Mouse (Mus musculus): ENCODE measurements around the gene Kndc1. TPM values are rescaled to one million over a fixed set of nuclear protein-coding genes. Genes with fewer than 3 reads are reported as not detected.
A peak's percentile ranks its signal among the peaks of the same experiment; 100 is the strongest.

The Kndc1 gene
- polyA plus RNA-seq, 1 experiment from 2014 or later, result 0.11 TPM

DNA sequence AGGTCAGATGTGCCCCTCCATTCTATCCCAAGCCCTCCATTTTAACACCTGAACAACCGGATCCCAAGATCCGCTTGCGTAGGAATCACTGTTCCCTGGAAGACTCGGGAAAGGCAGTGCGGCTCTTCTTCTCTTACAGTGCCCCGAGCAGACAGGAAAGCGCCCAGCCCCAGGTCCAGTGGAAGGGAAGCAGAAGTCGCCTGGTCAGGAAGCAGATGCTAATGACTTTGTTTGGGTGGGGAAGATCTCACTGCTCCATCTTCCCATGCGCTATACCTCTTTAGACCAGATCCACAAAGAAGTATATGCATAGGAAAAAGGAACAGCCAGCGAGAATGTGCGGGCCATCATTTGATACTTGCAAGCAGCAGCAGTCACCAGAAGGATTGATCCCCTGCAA lies 62.9 kb downstream of the Kndc1 start:
- Histone ChIP-seq H3K9ac (no peak overlapping the region), H3K27me3 (peaks cover 47% of the 10 kb centered on the region), H3K4me1 (0 out of 2 replicates have a peak, but pooled peaks cover 3% of the 10 kb centered on the region), H3K27ac (no peak overlapping the region), H3K9me3 (no peaks in the 10 kb centered on the region), H3K4me2 (replicated peaks) (no peak overlapping the region), H3K4me3 (no peak overlapping the region), H3K36me3 (no peaks in the 10 kb centered on the region)
- 49% methylated on average over 11 of the region's 11 CpGs for WGBS
- ATAC-seq (ENCODE audit: low FRiP score, low read depth), result no peak

DNA sequence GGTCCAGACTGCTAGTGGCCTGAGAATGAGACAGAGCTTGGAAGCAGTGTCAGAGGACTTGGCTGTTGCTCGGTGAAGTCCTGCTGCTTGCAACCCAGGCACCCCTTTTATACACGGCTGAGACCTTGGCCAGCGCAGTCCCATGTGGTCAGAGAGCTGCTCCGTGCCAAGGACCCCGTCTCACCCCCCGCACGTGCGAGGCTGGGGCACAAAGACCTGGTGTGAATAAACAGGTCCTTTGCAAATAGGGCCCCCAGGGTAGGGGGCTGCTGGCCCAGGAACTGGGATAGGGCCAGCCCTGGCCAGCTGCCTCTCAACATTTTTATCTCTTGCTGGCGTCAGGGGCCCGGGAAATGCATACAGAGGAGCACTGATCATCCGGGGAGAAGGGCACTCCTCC lies 63.5 kb downstream of the Kndc1 start:
- no peak for ATAC-seq (ENCODE audit: low FRiP score, low read depth)
- H3K27me3 ChIP-seq, result peaks cover 46% of the 10 kb centered on the region

DNA sequence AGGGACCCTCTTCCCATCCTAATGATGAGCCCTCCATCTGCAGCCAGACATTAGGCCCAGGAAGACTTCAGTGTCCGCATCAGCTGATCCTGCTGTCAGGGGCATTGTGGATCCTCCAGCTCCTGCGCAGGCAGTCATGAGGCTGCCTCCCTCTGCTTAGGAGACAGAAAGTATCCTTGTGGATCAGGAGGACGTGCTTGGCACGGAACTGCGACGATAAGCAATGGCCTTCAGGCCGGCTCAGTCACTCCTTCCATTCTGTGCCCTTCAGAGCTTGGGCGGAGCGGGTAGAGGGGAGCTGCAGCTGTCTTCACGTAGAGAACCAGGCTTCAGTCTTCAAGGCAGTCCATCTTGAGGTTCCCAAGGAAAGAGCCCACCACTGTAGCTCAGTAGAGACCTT lies 66.6 kb downstream of the Kndc1 start:
- H3K27me3 ChIP-seq, result peaks cover 36% of the 10 kb centered on the region
- WGBS, result 88% methylated on average over 10 of the region's 10 CpGs
- no peak overlapping the region for H3K27ac ChIP-seq
- no peak overlapping the region for H3K4me3 ChIP-seq
- H3K4me1 ChIP-seq, result 0 out of 2 replicates have a peak, but pooled peaks cover 3% of the 10 kb centered on the region
- ATAC-seq (ENCODE audit: low FRiP score, low read depth), result no peak
- no peak overlapping the region for H3K9ac ChIP-seq
- H3K36me3 ChIP-seq, result no peaks in the 10 kb centered on the region
- no peaks in the 10 kb centered on the region for H3K9me3 ChIP-seq
- no peak overlapping the region for H3K4me2 ChIP-seq (replicated peaks)

More for the DNA sequence above, 63.5 kb downstream of the Kndc1 start:
- H3K9me3 ChIP-seq, result no peaks in the 10 kb centered on the region
- WGBS, result 34% methylated on average over 11 of the region's 11 CpGs
- H3K36me3 ChIP-seq, result no peaks in the 10 kb centered on the region
- no peak overlapping the region for H3K9ac ChIP-seq
- no peak overlapping the region for H3K27ac ChIP-seq
- 0 out of 2 replicates have a peak, but pooled peaks cover 3% of the 10 kb centered on the region for H3K4me1 ChIP-seq
- H3K4me3 ChIP-seq, result no peak overlapping the region
- H3K4me2 ChIP-seq (replicated peaks), result no peak overlapping the region

DNA sequence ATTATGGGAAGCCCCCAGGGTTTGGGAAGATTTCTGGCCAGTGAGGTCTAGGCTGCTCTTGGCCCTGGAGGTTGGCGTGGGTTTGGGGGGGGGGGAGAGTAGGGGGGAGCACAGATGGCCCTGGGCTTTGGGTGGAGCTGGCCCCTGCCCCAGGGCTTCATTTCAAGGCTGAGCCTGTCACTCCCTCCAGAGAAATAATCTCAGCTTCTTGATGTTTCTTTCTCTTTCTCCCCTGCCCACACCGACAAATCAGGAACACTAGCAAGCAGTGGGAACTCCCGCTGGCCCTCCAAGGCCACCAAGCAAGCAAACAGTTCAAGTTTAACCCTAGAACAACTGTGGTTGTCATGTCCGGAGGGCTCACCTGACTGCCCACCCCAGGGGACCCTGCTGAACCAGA lies 69.3 kb downstream of the Kndc1 start:
- Histone ChIP-seq H3K27ac (no peak overlapping the region), H3K4me3 (no peak overlapping the region), H3K4me2 (replicated peaks) (no peak overlapping the region), H3K36me3 (no peaks in the 10 kb centered on the region), H3K9ac (no peak overlapping the region), H3K9me3 (no peaks in the 10 kb centered on the region), H3K27me3 (peaks cover 10% of the 10 kb centered on the region; the same call in 1 of the 2 replicates), H3K4me1 (0 out of 2 replicates have a peak, but pooled peaks cover 3% of the 10 kb centered on the region)
- 52% methylated on average over 4 of the region's 4 CpGs for WGBS
- no peak for ATAC-seq (ENCODE audit: low FRiP score, low read depth)

DNA sequence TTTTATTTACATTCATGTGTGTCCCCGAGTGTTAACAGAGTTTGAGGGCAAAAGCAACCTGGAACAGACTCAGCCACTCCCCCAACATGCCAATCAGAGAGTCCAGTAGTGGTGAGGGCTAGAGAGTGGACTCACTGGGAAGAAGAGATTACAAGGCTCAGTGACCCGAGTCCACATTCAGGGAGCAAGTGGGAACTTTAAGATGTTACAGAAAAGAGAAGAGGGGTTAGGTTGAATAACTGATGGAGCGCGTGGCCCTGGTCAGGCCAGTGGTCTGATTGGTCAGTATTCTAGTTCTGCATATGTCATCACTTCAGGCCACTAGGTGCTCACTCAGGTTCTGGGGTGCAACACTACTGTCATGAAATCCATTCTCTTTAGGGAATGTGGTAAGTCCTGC lies 72.7 kb downstream of the Kndc1 start:
- WGBS, result 26% methylated on average over 4 of the region's 4 CpGs
- Histone ChIP-seq H3K27me3 (no peaks in the 10 kb centered on the region), H3K4me2 (replicated peaks) (no peak overlapping the region), H3K36me3 (no peaks in the 10 kb centered on the region), H3K4me3 (no peak overlapping the region), H3K9me3 (no peaks in the 10 kb centered on the region), H3K4me1 (no peaks in the 10 kb centered on the region), H3K9ac (no peak overlapping the region), H3K27ac (no peak overlapping the region)
- no peak for ATAC-seq (ENCODE audit: low FRiP score, low read depth)

DNA sequence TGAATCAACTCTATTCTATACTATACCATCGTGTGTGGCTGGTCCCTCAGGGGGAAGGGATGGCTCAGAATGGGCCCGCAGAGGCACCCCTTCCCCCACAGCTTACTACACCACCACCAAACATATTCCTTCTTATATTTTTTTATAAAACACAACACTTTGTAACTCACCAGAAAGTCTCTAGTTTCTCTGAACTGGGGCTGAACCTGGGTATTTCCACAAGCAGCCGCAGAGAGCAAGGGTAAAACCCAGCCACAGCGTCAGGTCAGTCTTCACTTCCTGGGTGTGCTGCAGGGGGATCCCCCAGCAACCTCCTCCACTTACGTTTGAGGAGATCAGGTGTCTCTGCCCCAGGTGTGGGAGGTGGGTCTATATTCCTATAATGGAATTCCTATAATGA lies 73.9 kb downstream of the Kndc1 start:
- Histone ChIP-seq H3K9ac (no peak overlapping the region), H3K9me3 (no peaks in the 10 kb centered on the region), H3K4me2 (replicated peaks) (no peak overlapping the region), H3K4me3 (no peak overlapping the region), H3K4me1 (no peaks in the 10 kb centered on the region), H3K27ac (no peak overlapping the region), H3K27me3 (no peaks in the 10 kb centered on the region), H3K36me3 (no peaks in the 10 kb centered on the region)
- ATAC-seq (ENCODE audit: low FRiP score, low read depth), result no peak
- 62% methylated on average over 5 of the region's 5 CpGs for WGBS

DNA sequence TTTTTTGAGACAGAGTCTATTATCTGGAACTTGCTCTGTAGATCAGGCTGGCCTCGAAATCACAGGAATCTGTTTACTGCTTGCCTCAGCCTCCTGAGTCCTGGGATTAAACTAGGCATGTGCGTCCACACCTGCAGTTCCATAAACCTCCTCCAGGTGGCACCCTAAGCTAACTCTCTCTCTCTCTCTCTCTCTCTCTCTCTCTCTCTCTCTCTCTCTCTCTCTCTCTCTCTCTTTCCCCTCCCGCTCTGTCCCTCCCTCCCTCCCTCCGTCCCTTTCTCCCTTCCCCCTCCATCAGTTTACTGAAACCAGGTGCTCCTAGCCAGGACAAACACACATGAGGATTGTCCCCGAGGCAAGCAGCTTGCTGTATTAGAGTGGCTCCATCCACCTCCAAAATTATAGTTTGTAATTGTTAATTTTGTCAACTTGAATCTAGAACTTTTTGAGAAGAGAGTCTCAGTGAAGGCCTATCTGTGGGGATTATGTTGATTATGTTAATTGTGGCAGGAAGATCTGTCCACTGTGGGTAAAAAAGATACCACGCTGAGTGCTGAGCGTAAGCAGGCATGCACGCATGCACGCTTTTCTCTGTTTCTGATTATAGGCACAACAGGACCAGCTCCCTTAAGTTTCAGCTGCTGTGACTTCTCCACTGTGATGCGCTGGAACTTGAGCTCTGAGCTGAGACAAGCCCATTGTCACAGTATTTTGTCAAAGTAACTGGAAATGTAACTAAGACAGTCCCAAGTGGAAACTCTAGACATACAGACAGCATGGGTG lies 75.0 kb downstream of the Kndc1 start:
- Histone ChIP-seq H3K27ac (no peak overlapping the region), H3K4me3 (no peak overlapping the region), H3K9me3 (no peaks in the 10 kb centered on the region), H3K27me3 (no peaks in the 10 kb centered on the region), H3K9ac (no peak overlapping the region), H3K4me2 (replicated peaks) (no peak overlapping the region), H3K36me3 (no peaks in the 10 kb centered on the region), H3K4me1 (no peaks in the 10 kb centered on the region)
- WGBS, result 25% methylated on average over 10 of the region's 10 CpGs
- ATAC-seq (ENCODE audit: low FRiP score, low read depth), result no peak

DNA sequence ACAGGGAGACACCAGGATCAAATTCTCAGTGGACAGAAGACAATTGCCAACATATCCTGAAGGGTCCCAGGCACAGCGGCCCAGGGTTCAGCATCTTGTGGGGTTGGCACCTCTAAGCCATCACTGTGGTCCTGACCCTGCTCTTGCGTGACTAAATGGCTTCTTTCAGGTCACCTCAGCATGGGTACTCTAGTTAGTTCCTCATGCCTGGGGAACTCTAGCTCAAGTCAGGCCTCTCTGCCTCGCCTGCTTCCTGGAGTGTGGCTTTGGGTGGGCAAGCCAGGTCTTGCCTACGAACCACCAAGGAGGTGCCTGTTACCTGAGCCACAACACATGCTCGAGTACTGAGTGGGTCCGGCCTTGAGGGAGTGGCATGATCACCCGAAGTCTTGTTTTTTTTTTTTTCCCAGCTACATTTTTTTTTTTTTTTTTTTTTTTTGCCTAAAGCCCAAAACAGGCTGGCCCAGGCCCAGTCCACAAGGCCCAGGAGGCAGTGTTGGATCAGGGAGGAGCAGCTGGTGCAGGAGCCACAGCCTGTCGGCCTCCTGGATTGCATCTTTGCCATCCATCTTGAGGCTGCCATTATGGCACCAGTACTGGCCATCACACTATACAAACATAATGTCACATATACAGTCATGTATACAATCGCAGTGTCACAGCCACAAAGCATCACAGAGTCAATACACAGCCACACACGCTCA lies 75.9 kb downstream of the Kndc1 start:
- 79% methylated on average over 10 of the region's 10 CpGs for WGBS
- Histone ChIP-seq H3K4me2 (replicated peaks) (no peak overlapping the region), H3K4me3 (no peak overlapping the region), H3K4me1 (no peaks in the 10 kb centered on the region), H3K9me3 (no peaks in the 10 kb centered on the region), H3K27me3 (no peaks in the 10 kb centered on the region), H3K27ac (no peak overlapping the region), H3K36me3 (no peaks in the 10 kb centered on the region), H3K9ac (no peak overlapping the region)
- ATAC-seq (ENCODE audit: low FRiP score, low read depth), result no peak

DNA sequence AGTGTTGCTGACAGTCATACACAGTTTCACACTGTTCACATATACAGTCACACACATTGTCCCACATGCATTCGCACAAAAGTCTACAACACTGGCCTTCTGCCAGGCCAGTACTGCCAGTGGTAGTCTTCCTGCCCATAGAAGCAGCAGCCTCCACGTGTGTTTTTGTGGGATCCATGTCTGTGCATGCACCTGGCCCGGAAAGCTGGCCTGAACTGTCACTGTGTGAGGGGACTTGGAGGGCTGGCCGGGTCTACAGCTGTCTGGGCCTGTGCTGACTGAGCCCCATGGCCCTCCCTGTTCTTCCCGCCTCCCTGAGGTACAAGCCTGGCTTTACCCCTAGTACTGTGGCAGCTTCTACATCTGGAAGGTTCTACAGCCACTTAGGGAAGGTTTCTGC lies 76.5 kb downstream of the Kndc1 start:
- ATAC-seq (ENCODE audit: low FRiP score, low read depth), result 0 out of 2 replicates have a peak, but pooled peaks have one; percentile 24
- Histone ChIP-seq H3K4me3 (no peak overlapping the region), H3K9me3 (no peaks in the 10 kb centered on the region), H3K27me3 (no peaks in the 10 kb centered on the region), H3K36me3 (no peaks in the 10 kb centered on the region), H3K27ac (no peak overlapping the region), H3K9ac (no peak overlapping the region), H3K4me1 (no peaks in the 10 kb centered on the region), H3K4me2 (replicated peaks) (no peak overlapping the region)
- WGBS, result 79% methylated on average over 5 of the region's 5 CpGs

DNA sequence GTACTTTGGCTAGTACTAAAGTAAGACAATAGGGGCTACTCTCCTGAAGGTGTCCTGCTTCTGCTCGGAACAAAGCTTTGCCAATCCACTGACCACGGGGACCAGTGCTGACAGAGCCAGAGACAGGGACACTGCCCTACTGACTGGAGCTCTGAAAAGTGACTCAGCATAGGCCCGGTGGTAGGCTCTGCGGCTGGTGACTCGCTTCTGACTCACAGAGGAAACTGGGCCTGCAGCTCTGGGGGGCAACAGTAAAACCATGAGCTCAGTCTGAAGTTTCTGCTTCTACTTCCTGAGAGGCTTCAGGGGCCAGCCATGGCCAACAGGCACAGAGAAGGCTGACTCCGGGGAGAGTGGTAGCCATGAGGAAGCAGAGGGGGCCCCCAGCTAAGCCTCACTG lies 76.9 kb downstream of the Kndc1 start:
- ATAC-seq (ENCODE audit: low FRiP score, low read depth), result 0 out of 2 replicates have a peak, but pooled peaks have one; percentile 2
- WGBS, result 65% methylated on average over 6 of the region's 6 CpGs
- no peaks in the 10 kb centered on the region for H3K4me1 ChIP-seq
- H3K36me3 ChIP-seq, result no peaks in the 10 kb centered on the region
- no peaks in the 10 kb centered on the region for H3K27me3 ChIP-seq
- H3K4me2 ChIP-seq (replicated peaks), result no peak overlapping the region
- H3K9me3 ChIP-seq, result no peaks in the 10 kb centered on the region
- no peak overlapping the region for H3K9ac ChIP-seq
- H3K27ac ChIP-seq, result no peak overlapping the region
- H3K4me3 ChIP-seq, result no peak overlapping the region

DNA sequence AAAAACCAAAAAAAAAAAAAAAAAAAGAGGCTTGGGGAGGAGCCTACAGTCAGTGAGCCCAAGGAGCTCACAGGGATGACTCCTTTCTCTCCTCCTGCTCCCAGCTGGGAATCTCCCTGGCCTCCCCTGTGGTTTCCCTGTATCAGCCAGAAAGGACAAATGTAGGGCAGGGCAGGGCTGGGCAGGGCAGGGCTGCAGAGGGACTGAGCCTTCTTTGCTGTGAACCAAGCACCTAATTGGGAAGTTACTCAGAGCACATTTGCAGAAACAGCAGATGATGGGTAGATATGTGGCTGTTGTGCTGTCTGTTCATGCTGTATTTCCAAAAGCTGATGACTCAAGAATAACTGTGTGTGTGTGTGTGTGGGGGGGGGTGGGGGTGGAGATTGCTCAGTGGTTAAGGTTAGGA lies 78.4 kb downstream of the Kndc1 start:
- Histone ChIP-seq H3K27me3 (no peaks in the 10 kb centered on the region), H3K4me3 (no peak overlapping the region), H3K9ac (no peak overlapping the region), H3K4me1 (no peaks in the 10 kb centered on the region), H3K4me2 (replicated peaks) (no peak overlapping the region), H3K27ac (no peak overlapping the region), H3K9me3 (no peaks in the 10 kb centered on the region), H3K36me3 (no peaks in the 10 kb centered on the region)
- no peak for ATAC-seq (ENCODE audit: low FRiP score, low read depth)

DNA sequence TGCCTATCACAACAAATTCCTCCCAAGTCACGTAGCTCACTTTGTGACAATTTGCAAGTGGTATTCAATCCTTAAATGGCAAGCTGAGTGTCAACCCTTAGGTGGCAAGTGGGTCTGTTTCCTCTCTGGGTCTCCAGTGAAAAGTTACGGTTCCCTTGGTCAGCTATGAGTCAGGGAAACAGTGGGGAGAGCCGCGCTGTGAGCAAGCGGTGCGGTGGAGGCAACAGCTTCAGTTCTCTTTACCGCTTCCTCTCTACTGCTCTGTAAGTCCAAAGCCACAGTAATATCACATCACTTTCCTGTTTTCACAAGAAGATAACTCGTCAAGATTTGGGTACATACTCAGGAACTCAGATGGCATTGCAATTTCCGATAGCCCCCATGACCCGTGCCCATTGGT lies 79.8 kb downstream of the Kndc1 start:
- 87% methylated on average over 10 of the region's 10 CpGs for WGBS
- no peak for ATAC-seq (ENCODE audit: low FRiP score, low read depth)
- Histone ChIP-seq H3K9me3 (no peaks in the 10 kb centered on the region), H3K27ac (no peak overlapping the region), H3K4me2 (replicated peaks) (no peak overlapping the region), H3K36me3 (no peaks in the 10 kb centered on the region), H3K9ac (no peak overlapping the region), H3K27me3 (no peaks in the 10 kb centered on the region), H3K4me1 (peaks cover 9% of the 10 kb centered on the region; the same call in 1 of the 2 replicates), H3K4me3 (no peak overlapping the region)
